Mouse (Mus musculus) spleen, adult 12 weeks (tissue): ENCODE data around the gene Gimap4.
A peak's percentile ranks its signal among the peaks of the same experiment; 100 is the strongest.

Source experiments
- DNase-seq: peaks from one replicate; pipeline ENCODE4 v3.0.0; 2022; ENCODE audit warnings: low spot score

Gene Gimap4

DNA sequence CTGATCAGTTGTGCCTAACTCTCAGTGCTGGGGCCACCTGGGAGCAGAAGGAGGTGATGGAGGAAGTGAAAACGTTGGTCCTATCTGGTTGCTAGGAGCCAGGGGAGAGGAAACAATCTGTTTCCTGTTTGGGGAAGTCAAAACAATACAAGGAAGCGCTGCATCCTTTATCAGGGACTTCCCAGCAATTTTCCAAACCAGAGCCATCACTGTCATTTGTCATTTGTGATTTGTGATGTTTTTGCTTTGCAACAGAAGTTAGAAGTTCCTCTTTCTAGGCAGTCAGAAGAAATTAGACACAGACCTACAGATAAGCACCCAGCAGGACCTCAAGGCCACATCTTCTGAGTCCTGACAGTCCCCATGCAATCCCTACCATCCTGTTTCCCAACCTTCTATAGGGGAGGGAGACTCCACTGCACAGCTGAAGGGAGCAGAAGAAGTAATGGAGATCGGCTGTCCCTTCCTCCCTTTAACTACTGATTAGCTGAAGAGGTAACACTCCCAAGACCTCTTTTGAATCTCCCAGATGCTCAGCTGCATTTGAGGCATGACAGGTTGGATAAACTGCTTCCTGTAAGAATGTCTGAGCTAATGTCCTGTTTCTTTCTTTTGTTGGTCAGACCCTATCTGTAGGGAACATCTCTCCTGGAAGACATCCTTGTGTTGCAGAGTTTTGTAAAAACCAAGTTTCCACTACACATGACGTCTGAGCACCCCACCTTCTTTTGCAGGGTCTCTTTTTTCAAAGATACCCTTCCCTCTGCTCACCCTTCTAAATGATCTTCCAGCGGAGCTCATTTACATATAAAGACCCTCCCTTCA, 16.1 kb downstream of the Gimap4 start:
- no peak for DNase-seq

DNA sequence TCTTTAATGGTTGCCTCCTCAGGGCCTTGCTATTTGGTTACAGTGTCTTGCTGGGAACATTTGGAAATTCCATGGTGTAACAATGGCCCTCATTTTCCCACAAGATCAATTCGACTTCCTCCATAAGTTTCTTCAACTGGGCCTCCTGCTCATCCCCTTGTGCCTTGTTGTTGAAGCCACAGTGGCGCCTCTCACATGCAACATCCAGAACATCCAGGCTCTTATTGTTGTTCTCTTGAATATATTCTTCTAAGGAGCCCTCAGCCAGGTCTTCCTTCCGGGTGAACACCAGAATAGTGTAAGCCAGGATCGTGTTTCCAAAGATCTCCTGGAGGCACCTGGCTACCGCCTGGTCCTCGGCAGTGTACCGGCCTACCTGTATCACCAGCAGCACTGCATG, 17.8 kb downstream of the Gimap4 start:
- no peak for DNase-seq

DNA sequence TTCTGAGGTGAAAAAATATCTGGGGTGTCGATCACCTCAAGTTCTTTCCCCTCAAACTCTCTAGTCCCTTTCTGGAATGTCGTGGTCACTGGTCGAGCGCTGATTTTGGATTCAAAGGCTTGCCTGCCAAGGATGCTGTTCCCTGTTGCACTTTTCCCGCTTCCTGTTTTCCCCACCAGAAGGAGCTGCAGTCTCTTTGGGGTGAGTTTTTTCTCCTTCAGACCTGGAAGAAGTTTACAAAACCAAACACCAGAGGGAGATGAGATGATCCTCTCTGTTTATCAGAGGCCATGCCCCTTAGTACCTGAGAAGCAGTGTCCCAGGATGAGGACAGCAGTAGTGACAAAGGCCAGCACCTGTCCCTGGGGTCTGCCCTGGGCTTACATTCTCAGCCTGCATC, 18.3 kb downstream of the Gimap4 start:
- no peak for DNase-seq

DNA sequence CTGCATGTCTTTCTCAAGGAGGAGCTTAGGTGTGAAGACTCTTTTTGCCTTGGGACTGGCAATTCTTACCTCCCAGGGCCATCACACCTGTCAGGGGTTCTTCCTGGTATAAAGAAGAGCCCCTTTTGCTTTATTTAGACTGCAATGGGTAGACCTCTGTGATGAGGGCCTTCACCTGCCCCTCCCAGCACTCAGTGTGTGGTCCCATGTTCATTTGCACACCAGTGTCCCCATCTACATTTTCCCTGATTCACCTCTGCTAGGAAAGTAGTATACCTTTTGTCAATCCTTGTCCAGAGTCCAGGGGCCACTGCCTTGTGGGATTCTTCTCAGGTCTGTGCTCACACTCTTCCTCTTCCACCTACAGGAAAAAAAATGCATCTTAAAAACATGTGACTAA, 19.8 kb downstream of the Gimap4 start:
- DNase-seq: no peak

DNA sequence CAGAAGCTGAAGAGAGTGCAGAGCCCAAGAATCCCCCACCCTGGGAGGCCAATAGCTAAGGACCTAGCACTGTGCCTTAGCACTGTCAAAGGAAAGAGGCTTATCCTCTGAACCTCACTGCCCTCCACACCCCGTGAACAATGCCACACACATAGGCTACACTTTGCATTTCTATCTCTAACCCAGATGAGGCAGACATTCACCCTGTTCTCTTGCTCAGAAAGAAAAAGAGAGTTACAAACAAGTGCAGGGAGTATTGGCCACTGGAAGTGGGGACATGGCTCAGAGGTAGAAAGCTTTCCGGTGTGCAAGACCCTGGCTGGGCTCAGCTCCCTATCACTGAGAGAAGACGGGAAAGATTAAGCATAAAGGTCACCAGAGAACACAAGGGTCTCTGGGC, 21.8 kb downstream of the Gimap4 start:
- DNase-seq: no peak

DNA sequence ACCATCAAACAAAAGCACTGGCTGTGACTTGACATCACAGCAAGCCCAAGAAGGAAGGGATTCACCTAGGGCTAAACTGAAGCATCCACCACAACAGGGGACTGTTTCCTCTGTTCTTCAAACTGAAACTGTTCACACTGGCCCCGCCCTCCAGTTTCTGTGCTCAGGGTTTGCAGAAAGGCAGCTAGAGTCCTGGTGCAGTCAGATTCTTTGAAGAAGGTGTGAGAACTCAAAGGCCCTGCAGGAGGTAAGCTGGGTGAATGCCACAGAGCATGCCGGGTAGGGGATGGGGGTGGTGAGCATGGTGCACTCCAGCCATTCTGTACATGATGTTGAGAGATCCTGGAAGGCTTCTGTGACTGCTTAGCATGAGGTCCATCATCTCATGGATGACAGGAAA, 34.1 kb downstream of the Gimap4 start, which contains the start of the genes Gm28053 and Gimap7:
Gene Gm28053, plus strand, starts transcription at position 153 of the 400 bp plus-strand sequence.
Gene Gimap7, plus strand, starts transcription at position 167 of the 400 bp plus-strand sequence.
- peak; percentile 52 for DNase-seq

DNA sequence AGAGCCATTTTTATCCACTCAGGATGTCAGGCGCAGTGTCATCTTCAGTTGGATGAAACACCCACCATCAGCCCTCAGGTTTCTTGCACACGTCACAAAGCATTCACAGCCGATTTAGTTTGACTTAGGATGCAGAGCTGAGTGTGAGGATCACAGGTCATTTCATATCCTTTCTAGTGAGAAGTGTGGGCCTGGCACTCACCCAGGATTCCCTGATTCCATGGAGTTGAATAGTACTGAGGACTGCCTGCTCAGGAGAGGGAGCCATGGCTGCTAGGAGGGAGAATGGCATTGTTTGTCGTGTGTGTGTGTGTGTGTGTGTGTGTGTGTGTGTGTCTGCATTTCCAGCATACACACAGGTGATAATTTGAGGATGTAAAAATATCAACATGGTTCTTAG, 36.0 kb downstream of the Gimap4 start:
- DNase-seq: no peak

DNA sequence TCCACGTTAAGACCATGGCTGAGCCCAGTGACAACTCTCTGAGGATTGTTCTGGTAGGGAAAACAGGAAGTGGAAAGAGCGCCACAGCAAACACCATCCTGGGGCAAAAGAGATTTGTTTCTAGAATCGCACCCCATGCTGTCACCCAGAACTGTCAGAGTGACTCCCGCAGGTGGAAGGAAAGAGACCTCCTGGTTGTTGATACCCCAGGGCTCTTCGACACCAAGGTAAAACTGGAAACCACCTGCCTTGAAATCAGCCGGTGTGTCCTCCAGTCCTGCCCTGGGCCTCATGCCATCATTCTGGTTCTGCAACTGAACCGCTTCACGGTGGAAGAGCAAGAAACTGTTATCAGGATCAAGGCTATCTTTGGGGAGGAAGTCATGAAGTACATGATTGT, 39.1 kb downstream of the Gimap4 start:
- no peak for DNase-seq

DNA sequence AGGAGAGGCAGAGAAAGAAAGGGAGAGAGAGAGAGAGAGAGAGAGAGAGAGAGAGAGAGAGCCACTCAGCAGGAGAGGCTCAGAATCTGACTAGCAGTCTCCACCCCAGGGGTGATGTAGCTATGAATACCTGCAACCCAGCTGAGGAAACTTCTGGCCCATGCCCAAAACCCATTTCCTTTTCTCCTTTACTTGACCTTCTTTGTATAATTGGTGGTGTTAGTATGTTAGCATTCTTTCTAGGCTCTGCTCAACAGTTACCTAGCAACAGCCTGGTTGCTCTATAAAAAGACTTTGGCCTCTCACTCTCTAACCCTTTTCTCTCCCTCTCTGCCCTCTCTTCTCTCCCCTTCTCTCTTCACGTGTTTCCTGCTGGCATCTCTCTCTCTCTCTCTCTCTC, 41.1 kb downstream of the Gimap4 start:
- no peak for DNase-seq

DNA sequence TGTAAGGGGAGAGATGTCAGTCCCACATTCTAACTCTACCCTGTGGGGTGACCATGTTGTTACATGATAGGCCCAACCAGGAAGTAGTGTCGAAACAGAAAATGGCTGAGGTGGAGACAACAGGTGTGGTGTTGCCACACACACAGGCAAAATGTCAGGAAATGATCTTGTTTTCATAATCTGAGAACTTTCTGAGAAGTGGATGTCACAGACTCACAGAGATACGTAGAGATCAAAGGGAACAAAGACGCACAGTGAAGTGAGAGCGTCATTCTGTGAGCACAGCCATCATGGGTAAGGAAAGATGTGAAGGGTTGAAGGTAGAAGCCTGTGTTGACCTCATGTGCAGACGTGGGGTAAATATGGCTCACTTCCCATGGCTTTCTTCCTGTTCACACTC, 43.4 kb downstream of the Gimap4 start:
- DNase-seq: no peak

DNA sequence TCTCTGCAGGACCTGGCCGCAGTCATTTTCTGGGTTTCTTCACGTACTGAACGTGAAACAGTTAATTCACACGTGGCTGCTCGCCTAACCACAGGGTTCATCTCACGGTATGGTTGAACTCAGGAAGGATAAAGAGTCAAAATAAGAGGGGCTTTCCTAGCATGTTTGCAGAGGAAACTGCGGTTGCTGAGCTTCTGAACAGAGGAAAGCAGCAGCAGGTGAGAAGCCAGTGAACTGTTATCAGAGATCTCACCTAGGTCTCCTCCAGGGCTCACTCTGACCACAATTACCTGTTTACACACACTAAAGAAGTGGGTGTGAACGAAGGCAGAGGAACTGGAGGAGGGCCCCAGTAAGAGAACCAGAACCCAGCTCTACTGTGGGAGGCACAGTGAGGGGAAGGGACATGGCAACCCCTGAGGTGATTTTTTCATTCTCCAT, 48.5 kb downstream of the Gimap4 start:
- DNase-seq: peak; percentile 49

DNA sequence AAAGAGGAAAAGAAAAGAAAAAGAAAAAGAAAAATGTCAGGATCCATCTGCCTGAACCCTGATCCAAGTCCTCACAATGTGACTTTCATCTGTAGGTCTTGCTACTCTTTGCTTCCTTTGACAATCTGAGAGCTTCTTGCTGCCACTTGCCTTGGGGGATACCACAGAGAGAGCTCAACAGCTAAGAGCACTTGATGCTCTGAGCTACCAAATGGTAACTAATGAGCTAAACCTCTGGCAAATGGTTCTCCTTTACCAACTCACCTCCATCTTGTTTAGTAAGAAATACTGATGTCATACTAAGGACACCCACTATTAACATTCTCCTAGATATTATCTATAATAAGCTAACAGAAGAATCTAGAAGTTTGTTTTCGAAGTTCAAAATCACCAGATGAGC, 49.3 kb downstream of the Gimap4 start:
- no peak for DNase-seq

DNA sequence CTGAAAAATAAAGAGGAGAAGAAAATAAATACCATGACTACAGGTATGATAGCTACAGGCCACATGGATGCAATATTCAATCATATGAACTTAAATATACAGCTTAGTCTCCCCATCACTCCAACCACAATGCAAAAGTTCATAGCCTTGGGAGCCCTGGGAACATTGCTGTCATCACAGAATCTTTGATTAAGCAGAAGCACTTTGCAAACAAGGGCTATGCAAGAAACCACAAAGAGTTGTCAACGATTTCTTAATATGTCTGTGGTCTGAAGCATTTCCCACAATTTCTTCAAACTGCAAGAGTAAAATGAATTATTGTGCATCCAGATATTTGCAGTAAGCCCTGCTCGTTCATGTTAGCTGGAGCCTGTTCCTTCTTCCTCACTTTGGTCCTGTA, 52.7 kb downstream of the Gimap4 start:
- DNase-seq: no peak

DNA sequence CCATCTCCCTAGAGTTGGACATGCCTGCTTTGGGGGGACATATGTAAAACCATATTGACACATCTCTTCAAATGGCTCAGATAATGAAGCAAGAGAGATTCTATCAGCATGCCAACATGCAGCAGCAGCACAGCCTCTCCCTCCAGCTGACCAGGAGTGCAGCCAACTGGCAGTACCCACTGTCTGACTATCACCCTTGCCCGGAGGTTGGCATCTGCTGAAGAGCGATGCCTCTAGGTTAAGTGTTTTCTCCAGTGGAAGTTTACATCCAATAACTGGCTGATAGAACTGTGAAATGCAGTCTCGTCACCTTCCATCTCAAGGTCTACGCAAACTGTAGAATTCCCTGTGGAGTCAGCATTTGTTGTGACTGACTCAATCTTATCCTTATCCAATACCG, 53.3 kb downstream of the Gimap4 start:
- DNase-seq: no peak

DNA sequence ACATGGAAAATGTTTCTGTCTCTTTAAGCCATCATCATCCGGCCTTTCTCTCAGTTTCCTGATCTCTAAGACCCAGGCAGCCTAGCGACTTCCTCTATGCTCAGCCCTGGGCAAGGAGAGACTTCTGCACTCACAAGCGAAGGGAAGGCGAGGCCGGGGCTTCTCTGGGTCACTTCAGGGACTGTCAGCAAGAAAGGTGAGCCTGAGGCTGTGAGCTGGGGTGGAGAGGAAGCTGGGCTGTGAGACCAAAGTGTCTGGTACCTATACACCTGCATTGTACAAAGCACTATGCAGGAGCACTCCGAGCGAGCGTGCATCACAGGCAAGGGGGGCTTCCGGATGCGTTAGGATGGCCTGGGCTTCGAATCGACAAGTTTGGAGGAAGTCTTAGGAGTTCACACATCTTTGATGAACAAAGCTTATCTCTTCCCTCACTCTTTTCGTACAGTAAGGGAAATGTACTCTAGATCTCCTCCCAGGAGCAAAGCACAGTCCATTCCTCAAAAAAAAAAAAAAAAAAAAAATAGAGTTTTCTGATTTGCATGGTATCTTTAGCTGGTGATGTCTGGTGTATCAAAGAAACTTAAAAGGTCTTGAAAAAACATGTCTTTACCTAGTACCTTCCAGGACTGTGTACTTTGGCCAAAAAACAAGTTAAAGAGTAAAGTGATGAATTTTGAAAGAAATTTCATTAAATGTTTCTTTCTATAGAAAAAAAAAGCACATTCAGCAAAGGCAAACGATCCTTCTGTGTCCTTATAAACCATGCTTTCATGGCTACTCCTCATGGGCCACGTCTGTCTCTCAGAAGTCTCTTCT, 54.8 kb downstream of the Gimap4 start, which contains the start of gene Gimap1:
Gene Gimap1, plus strand, starts transcription at position 94 of the 819 bp plus-strand sequence.
- peak; percentile 48 for DNase-seq

DNA sequence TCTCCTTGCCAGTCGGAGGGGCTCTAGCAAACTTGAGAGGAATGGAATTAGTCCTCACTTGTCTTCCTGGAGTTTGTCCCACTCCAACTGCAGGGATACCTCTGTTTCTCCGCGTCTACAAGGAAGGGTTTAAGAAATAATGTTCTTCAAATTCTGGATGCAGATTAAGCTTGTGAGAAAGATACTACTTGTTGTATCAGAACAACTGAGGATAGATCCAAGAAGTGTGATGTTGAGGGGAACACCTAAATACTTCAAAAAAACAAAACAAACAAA, 55.4 kb downstream of the Gimap4 start:
- DNase-seq: no peak

DNA sequence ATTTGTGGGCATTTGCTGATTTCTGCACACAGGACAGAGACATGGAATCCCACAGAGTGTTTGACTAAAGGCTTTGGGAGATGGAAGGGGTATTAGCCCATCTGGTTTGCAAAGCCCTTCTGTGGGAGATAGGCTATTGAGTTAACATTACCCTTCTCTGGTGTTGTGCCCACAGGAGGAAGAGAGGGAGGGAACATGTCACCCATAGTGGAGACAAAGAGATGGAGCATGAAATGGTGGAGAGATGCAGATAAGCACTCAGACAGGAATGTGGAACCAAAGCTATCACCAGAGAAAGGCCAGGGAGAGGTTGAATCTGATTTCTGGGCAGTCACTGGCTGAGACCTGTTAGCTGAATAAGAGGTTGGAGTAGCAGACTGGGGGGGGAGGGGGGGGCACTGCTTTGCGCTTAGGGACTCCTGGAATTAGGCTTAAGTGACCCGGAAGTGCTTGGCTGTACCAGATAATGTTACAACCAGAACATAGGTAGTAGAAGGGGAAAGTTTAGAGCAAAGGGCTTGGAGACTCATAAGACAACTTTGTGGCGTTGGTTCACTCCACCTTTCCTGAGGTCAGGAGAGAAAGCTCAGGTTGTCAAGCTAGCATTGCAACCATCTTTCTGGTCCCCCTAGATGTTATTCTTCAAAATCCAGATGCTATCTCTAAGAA, 56.3 kb downstream of the Gimap4 start:
- no peak for DNase-seq

DNA sequence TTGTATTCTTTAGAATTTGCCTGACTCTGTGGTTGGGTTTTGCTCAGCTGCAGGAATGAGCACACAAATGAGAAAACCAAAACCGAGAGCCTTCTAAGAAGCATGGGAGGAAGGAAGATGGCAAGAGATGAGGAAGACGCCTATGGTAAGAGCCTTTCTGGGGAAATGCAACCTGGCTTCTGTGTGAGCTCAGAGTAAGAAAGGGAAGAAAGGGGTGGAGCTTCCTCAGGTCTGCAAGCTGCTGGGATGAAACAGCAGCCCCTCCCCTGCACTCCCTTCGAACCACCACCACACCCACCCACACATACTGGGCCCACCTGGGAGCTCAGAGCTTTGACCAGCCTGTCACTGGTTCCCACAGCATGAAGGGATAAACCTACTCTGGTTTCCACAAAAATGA, 56.9 kb downstream of the Gimap4 start:
- no peak for DNase-seq
